Mouse (Mus musculus) heart, embryonic 12.5 days (tissue): ENCODE measurements around the gene Aox4. TPM values are rescaled to one million over a fixed set of nuclear protein-coding genes. Genes with fewer than 3 reads are reported as not detected.

Experiments used
- ATAC-seq: fragments of 200-750 bp; cut with Nextera tagmentation; 2 replicates; pipeline ENCODE4 v1.8.0; 2017; ENCODE audit warnings: moderate TSS enrichment, moderate library complexity; ENCODE audit not compliant: insufficient number of reproducible peaks, low FRiP score
- H3K27ac ChIP-seq: fragments of 300-500 bp; sonication (generic); 2 replicates; pipeline ENCODE4 v1.5.1; 2016; ENCODE audit warnings: mild to moderate bottlenecking, moderate library complexity; ENCODE audit not compliant: poor library complexity, severe bottlenecking
- H3K27me3 ChIP-seq: fragments of 300-500 bp; sonication (generic); replicated peaks from 2 replicates; pipeline ENCODE4 v1.6.1; 2016; ENCODE audit warnings: mild to moderate bottlenecking, moderate library complexity
- H3K36me3 ChIP-seq: fragments of 300-500 bp; sonication (generic); 2 replicates; pipeline ENCODE4 v1.6.1; 2016; ENCODE audit warnings: mild to moderate bottlenecking, moderate library complexity
- H3K4me1 ChIP-seq: fragments of 300-500 bp; sonication (generic); replicated peaks from 2 replicates; pipeline ENCODE4 v1.6.1; 2016; ENCODE audit warnings: mild to moderate bottlenecking
- H3K4me2 ChIP-seq: fragments of 300-500 bp; sonication (generic); 2 replicates; pipeline ENCODE4 v1.6.1; 2016; ENCODE audit warnings: mild to moderate bottlenecking, moderate library complexity
- H3K4me3 ChIP-seq: fragments of 300-500 bp; sonication (generic); 2 replicates; pipeline ENCODE4 v1.5.1; 2016; ENCODE audit warnings: mild to moderate bottlenecking
- H3K9ac ChIP-seq: fragments of 300-500 bp; sonication (generic); 2 replicates; pipeline ENCODE4 v1.6.1; 2016; ENCODE audit warnings: mild to moderate bottlenecking, moderate library complexity
- H3K9me3 ChIP-seq: fragments of 300-500 bp; sonication (generic); replicated peaks from 2 replicates; pipeline ENCODE4 v1.6.1; 2016; ENCODE audit warnings: mild to moderate bottlenecking, moderate library complexity
- WGBS: fragments of 180-500 bp; shearing (Covaris S2); methylation state at CpG from one replicate; pipeline ENCODE4 v1.1.7; 2016; 5-methylcytosine and 5-hydroxymethylcytosine counted together
- polyA plus RNA-seq: library from polyadenylated mRNA; unstranded; fragments of >200 nt; fragmentation: Nextera tagmentation; extraction: Ambion mirVana; gene quantifications from 2 replicates; pipeline ENCODE4 v1.2.1, GENCODE M21; 2016

Gene Aox4
- polyA plus RNA-seq, result 0.14 and 0.27 TPM in 2 replicates

GRCm38 (mm10) chr1:58210203-58210602 is at the start of gene Aox4:
Gene Aox4 (plus strand): TSS chr1:58210397.
- no peak within 1 kb of the TSS for H3K4me2 ChIP-seq
- H3K4me3 ChIP-seq, result no peak within 1 kb of the TSS
- H3K36me3 ChIP-seq, result no peaks in the 10 kb centered on the region
- H3K9me3 ChIP-seq, result peaks cover 4% of the 10 kb centered on the region
- H3K4me1 ChIP-seq, result peaks cover 12% of the 10 kb centered on the region
- H3K9ac ChIP-seq, result no peak within 1 kb of the TSS
- ATAC-seq, result no peak
- WGBS, result 82% methylated on average over 17 of the region's 17 CpGs
- no peak within 1 kb of the TSS for H3K27ac ChIP-seq
- H3K27me3 ChIP-seq, result peaks cover 21% of the 10 kb centered on the region

GRCm38 (mm10) chr1:58169893-58170292 is 40.3 kb upstream of the Aox4 start:
- Histone ChIP-seq H3K27me3 (peaks cover 7% of the 10 kb centered on the region; the same call in 1 of the 2 replicates), H3K27ac (no peak overlapping the region), H3K9me3 (no peaks in the 10 kb centered on the region), H3K36me3 (no peaks in the 10 kb centered on the region), H3K4me3 (no peak overlapping the region), H3K9ac (no peak overlapping the region), H3K4me2 (no peak overlapping the region), H3K4me1 (no peaks in the 10 kb centered on the region)
- WGBS, result 72% methylated on average over 6 of the region's 6 CpGs
- ATAC-seq, result no peak

GRCm38 (mm10) chr1:58188514-58189175 is 21.6 kb upstream of the Aox4 start:
- Histone ChIP-seq H3K9me3 (no peaks in the 10 kb centered on the region), H3K27me3 (no peaks in the 10 kb centered on the region), H3K36me3 (no peaks in the 10 kb centered on the region), H3K4me3 (no peak overlapping the region), H3K4me1 (no peaks in the 10 kb centered on the region), H3K27ac (no peak overlapping the region), H3K4me2 (no peak overlapping the region), H3K9ac (no peak overlapping the region)
- WGBS, result 62% methylated on average over 5 of the region's 5 CpGs
- ATAC-seq, result no peak

DNA sequence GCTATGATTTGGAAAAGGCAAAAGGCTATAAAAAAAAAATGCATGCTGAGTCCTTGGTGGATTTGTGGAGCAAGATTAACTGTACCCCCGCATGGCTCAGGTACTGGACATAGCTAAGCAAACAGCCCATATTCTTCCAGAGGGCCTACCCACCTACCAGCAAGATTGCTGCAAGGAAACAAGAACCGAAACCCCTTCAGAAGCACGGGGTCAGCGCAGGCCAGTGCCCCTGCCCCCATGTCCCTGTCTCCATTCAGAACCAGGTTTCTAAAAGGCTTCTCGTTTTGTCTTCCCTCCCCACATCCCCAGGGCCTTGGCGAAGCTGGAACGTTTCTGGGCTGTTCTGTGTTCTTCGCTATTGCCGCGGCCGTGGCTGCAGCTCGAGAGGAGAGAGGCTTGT is 15.9 kb upstream of the Aox4 start:
- Histone ChIP-seq H3K4me1 (peaks cover 11% of the 10 kb centered on the region; the same call in 1 of the 2 replicates), H3K9ac (no peak overlapping the region), H3K36me3 (no peaks in the 10 kb centered on the region), H3K27ac (no peak overlapping the region), H3K9me3 (no peaks in the 10 kb centered on the region), H3K27me3 (0 out of 2 replicates have a peak, but pooled peaks cover 3% of the 10 kb centered on the region), H3K4me2 (no peak overlapping the region), H3K4me3 (no peak overlapping the region)
- no peak for ATAC-seq
- 87% methylated on average over 12 of the region's 12 CpGs for WGBS

- H3K27me3 ChIP-seq, result 0 out of 2 replicates have a peak, but pooled peaks cover 3% of the 10 kb centered on the region
- no peak overlapping the region for H3K4me3 ChIP-seq
- H3K4me2 ChIP-seq, result no peak overlapping the region
- no peak for ATAC-seq
- peaks cover 11% of the 10 kb centered on the region; the same call in 1 of the 2 replicates for H3K4me1 ChIP-seq
- no peaks in the 10 kb centered on the region for H3K9me3 ChIP-seq
- no peaks in the 10 kb centered on the region for H3K36me3 ChIP-seq
- 74% methylated on average over 3 of the region's 3 CpGs for WGBS
- H3K27ac ChIP-seq, result no peak overlapping the region
- no peak overlapping the region for H3K9ac ChIP-seq
These were observed 15.2 kb upstream of the Aox4 start for GRCm38 (mm10) chr1:58194988-58195387.

- H3K9ac ChIP-seq, result no peak overlapping the region
- WGBS, result 19% methylated on average over 10 of the region's 10 CpGs
- ATAC-seq, result no peak
These were observed 14.7 kb upstream of the Aox4 start for GRCm38 (mm10) chr1:58195541-58195940.

DNA sequence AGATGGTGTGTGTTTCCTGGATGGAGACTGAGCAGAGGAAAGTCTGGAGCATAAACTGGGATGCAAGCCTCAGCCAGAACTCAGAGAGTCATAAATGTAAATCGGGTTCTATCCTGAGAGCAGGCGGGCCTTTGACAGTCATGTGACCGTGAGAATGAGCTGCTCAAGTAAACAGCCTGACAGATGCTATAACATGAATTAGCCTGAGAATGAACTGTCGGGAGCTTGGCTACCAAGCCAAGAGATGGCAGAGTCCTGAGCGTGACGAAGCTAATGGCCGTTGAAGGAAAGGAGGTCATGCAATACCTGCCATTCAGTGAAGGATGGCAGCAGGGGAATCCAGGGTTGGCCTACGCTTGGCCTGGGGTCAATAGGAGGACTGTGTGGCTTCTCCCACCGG is 13.2 kb upstream of the Aox4 start:
- no peak overlapping the region for H3K9ac ChIP-seq

More at GRCm38 (mm10) chr1:58195541-58195940, 14.7 kb upstream of the Aox4 start:
- 0 out of 2 replicates have a peak, but pooled peaks cover 3% of the 10 kb centered on the region for H3K27me3 ChIP-seq
- peaks cover 11% of the 10 kb centered on the region; the same call in 1 of the 2 replicates for H3K4me1 ChIP-seq
- H3K4me3 ChIP-seq, result no peak overlapping the region
- H3K4me2 ChIP-seq, result peak overlapping the region; percentile 30; the same call in 1 of the 2 replicates
- no peaks in the 10 kb centered on the region for H3K9me3 ChIP-seq
- H3K36me3 ChIP-seq, result no peaks in the 10 kb centered on the region
- H3K27ac ChIP-seq, result no peak overlapping the region

DNA sequence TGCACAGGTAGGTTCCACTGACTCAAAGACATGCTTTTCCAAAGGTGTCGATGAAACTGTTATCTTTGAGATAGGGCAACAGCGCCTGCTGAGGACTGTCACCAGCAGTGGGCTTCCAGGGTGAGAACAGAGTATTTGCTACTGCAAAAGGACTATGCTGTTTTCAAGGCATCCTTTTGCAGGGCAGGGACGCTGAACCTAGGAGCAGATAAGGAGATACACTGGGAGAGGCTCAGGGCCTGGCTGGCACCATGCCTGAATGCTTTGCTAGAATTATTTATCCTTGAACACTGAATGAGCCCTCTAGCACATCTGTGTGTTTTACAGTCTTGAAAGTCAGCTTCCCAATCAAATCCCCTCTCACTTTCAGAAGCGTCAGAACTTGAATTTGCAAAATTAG is 11.8 kb upstream of the Aox4 start:
- no peaks in the 10 kb centered on the region for H3K36me3 ChIP-seq
- H3K9me3 ChIP-seq, result no peaks in the 10 kb centered on the region
- H3K4me3 ChIP-seq, result no peak overlapping the region
- WGBS, result 22% methylated on average over 4 of the region's 4 CpGs
- 0 out of 2 replicates have a peak, but pooled peaks cover 3% of the 10 kb centered on the region for H3K27me3 ChIP-seq
- H3K27ac ChIP-seq, result no peak overlapping the region
- H3K4me2 ChIP-seq, result no peak overlapping the region
- no peak overlapping the region for H3K9ac ChIP-seq
- peaks cover 11% of the 10 kb centered on the region; the same call in 1 of the 2 replicates for H3K4me1 ChIP-seq
- ATAC-seq, result no peak

More for the DNA sequence above, 13.2 kb upstream of the Aox4 start:
- Histone ChIP-seq H3K4me1 (peaks cover 11% of the 10 kb centered on the region; the same call in 1 of the 2 replicates), H3K27ac (no peak overlapping the region), H3K36me3 (no peaks in the 10 kb centered on the region), H3K4me3 (no peak overlapping the region), H3K27me3 (0 out of 2 replicates have a peak, but pooled peaks cover 3% of the 10 kb centered on the region), H3K4me2 (no peak overlapping the region), H3K9me3 (no peaks in the 10 kb centered on the region)
- no peak for ATAC-seq
- 80% methylated on average over 9 of the region's 9 CpGs for WGBS

DNA sequence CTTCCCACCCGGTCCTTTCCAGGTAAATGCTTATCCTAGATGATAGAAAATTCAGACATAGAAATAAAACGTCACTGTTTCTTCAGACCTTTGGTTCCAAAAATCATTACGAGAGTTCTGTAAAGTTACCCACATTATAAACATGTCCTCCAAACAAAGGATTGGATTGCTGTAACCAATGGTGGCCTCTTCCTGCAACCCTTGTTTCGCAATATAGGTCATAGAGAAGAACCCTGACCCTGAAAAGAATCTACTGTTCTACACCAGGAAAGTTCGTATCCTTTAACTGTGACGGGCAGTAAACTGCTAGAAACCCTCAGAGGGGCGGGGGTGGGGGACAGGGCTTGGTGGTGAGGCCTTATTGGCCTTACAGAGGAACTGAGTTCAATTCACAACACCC is 2.6 kb downstream of the Aox4 start:
- Histone ChIP-seq H3K4me1 (peaks cover 12% of the 10 kb centered on the region), H3K9me3 (peaks cover 7% of the 10 kb centered on the region), H3K9ac (no peak overlapping the region), H3K4me2 (no peak overlapping the region), H3K36me3 (no peaks in the 10 kb centered on the region), H3K4me3 (no peak overlapping the region), H3K27me3 (peaks cover 21% of the 10 kb centered on the region), H3K27ac (no peak overlapping the region)
- WGBS, result 84% methylated on average over 7 of the region's 7 CpGs
- no peak for ATAC-seq

GRCm38 (mm10) chr1:58213838-58214237 is 3.6 kb downstream of the Aox4 start:
- ATAC-seq, result no peak
- Histone ChIP-seq H3K9me3 (peaks cover 7% of the 10 kb centered on the region), H3K4me1 (peaks cover 12% of the 10 kb centered on the region), H3K4me3 (no peak overlapping the region), H3K27ac (no peak overlapping the region), H3K4me2 (no peak overlapping the region), H3K36me3 (no peaks in the 10 kb centered on the region), H3K9ac (no peak overlapping the region), H3K27me3 (peaks cover 18% of the 10 kb centered on the region)
- WGBS, result 67% methylated on average over 5 of the region's 5 CpGs

- Histone ChIP-seq H3K27ac (no peak overlapping the region), H3K4me1 (peaks cover 13% of the 10 kb centered on the region), H3K9ac (no peak overlapping the region), H3K4me2 (no peak overlapping the region), H3K4me3 (no peak overlapping the region), H3K9me3 (peaks cover 7% of the 10 kb centered on the region), H3K27me3 (peaks cover 15% of the 10 kb centered on the region; the same call in 1 of the 2 replicates), H3K36me3 (no peaks in the 10 kb centered on the region)
- WGBS, result 80% methylated on average over 4 of the region's 4 CpGs
- ATAC-seq, result no peak
These were observed 5.2 kb downstream of the Aox4 start for GRCm38 (mm10) chr1:58215353-58215752.
